Mouse (Mus musculus) embryonic facial prominence, embryonic 13.5 days (tissue): ENCODE results near the gene Cotl1. TPM values are rescaled to one million over a fixed set of nuclear protein-coding genes. Genes with fewer than 3 reads are reported as not detected.
A peak's percentile ranks its signal among the peaks of the same experiment; 100 is the strongest.

Source experiments
- ATAC-seq: fragments of 200-750 bp; cut with Nextera tagmentation; 2 replicates; pipeline ENCODE4 v1.8.0; 2017; ENCODE audit warnings: low read depth; ENCODE audit not compliant: insufficient number of reproducible peaks, insufficient read depth, low FRiP score, low TSS enrichment
- H3K27ac ChIP-seq: fragments of 300-500 bp; sonication (generic); 2 replicates; pipeline ENCODE4 v1.5.1; 2015; ENCODE audit warnings: moderate library complexity, mild to moderate bottlenecking, inconsistent platforms
- H3K27me3 ChIP-seq: fragments of 300-500 bp; sonication (generic); 2 replicates; pipeline ENCODE4 v1.6.1; 2015; ENCODE audit warnings: mild to moderate bottlenecking, inconsistent platforms
- H3K36me3 ChIP-seq: fragments of 300-500 bp; sonication (generic); 2 replicates; pipeline ENCODE4 v1.6.1; 2015; ENCODE audit warnings: mild to moderate bottlenecking, inconsistent platforms
- H3K4me1 ChIP-seq: fragments of 300-500 bp; sonication (generic); 2 replicates; pipeline ENCODE4 v1.6.1; 2015; ENCODE audit warnings: inconsistent platforms
- H3K4me2 ChIP-seq: fragments of 300-500 bp; sonication (generic); 2 replicates; pipeline ENCODE4 v1.6.1; 2015; ENCODE audit warnings: moderate library complexity, mild to moderate bottlenecking, inconsistent platforms
- H3K4me3 ChIP-seq: fragments of 300-500 bp; sonication (generic); 2 replicates; pipeline ENCODE4 v1.5.1; 2015; ENCODE audit warnings: mild to moderate bottlenecking, inconsistent platforms
- H3K9ac ChIP-seq: fragments of 300-500 bp; sonication (generic); 2 replicates; pipeline ENCODE4 v1.6.1; 2015; ENCODE audit warnings: mild to moderate bottlenecking, inconsistent platforms
- H3K9me3 ChIP-seq: fragments of 300-500 bp; sonication (generic); 2 replicates; pipeline ENCODE4 v1.6.1; 2016; ENCODE audit warnings: inconsistent platforms
- WGBS: fragments of 180-500 bp; shearing (Covaris S2); methylation state at CpG from one replicate; pipeline ENCODE4 v1.1.7; 2015; ENCODE audit warnings: mixed read lengths; 5-methylcytosine and 5-hydroxymethylcytosine counted together
- polyA plus RNA-seq: library from polyadenylated mRNA; unstranded; fragments of >200 nt; fragmentation: Nextera tagmentation; extraction: Ambion mirVana; gene quantifications from 2 replicates; pipeline ENCODE4 v1.2.1, GENCODE M21; 2015

Gene Cotl1
- polyA plus RNA-seq, 1 experiment from 2014 or later, result 71.3 TPM

DNA sequence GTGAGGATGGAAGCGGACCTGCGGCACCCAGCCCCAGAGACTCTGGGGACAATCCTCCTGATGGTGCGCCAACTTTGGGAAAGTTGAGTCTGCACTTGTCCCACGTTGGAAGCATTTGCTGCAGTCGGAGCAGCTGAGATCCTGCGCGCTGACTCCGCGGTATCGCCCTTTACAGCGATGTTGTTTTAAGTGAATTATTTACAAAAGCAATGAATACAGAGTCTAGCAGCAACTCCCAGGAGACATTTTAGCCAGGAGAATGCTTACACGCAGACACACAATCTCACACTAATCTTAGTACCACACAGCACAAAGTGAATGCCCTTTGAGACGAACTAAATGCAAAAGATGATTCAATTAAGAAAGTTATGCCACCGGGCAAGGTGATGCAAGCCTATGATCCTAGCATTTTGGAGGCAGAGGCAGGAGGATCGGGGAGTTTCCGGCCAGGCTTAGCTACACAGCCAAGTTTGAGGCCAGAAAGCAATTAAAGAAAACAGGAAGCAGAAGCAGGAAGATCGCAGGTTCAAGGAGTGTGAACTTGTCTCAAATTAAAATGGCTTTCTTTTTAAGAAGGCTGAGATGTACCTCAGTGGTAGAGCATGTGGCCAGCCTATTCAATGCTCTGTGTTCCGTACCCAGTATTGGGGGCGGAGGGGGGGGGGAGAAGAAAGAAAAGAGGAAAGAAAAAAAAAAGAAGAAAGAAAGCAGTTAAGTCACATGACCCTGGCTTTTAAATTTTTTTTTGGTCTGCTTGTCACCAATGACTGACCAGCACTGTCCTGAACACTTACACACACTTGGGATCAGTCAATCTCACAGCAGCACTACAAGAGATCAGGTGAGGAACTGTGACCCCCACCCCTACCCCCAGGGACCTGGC is 2.0 kb downstream of the Cotl1 start:
- Histone ChIP-seq H3K27ac (0 out of 2 replicates have a peak overlapping the region, but pooled peaks have one; percentile 13), H3K9me3 (no peaks in the 10 kb centered on the region), H3K4me3 (peak overlapping the region; percentile 69), H3K4me1 (peaks cover 38% of the 10 kb centered on the region), H3K4me2 (peak overlapping the region; percentile 91), H3K27me3 (no peaks in the 10 kb centered on the region), H3K36me3 (no peaks in the 10 kb centered on the region), H3K9ac (peak overlapping the region; percentile 84)
- WGBS, result 73% methylated on average over 19 of the region's 19 CpGs
- no peak for ATAC-seq

DNA sequence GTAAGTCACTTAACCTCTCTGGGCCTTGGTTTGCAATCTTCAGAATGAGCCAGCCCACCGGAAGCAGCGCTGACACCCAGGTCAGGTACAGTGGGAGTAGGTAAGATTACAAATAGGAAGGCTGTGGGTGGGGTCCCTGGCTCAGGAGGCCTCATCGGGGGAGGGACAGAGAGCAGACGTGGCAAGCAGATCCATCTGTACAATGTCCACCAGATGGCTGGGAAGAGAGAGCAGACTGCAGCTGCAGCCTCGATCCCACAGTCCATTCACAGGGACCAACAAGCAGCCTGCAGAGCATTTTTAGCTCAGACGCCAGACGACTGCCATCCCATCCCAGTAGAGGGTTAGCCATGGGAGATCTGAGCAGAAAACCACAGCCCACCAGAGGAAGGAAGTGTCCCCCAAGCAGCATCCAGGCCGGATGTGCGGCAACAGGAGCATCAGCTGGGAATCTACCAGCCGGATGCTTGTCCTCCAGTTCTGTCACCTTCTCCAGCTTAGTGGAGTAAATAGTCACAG is 2.7 kb downstream of the Cotl1 start:
- Histone ChIP-seq H3K36me3 (no peaks in the 10 kb centered on the region), H3K9me3 (no peaks in the 10 kb centered on the region), H3K9ac (peak overlapping the region; percentile 44; the same call in 1 of the 2 replicates), H3K27me3 (no peaks in the 10 kb centered on the region), H3K27ac (0 out of 2 replicates have a peak overlapping the region, but pooled peaks have one; percentile 13), H3K4me3 (0 out of 2 replicates have a peak overlapping the region, but pooled peaks have one; percentile 15), H3K4me1 (peaks cover 44% of the 10 kb centered on the region), H3K4me2 (peak overlapping the region; percentile 91)
- no peak for ATAC-seq
- 32% methylated on average over 10 of the region's 10 CpGs for WGBS

DNA sequence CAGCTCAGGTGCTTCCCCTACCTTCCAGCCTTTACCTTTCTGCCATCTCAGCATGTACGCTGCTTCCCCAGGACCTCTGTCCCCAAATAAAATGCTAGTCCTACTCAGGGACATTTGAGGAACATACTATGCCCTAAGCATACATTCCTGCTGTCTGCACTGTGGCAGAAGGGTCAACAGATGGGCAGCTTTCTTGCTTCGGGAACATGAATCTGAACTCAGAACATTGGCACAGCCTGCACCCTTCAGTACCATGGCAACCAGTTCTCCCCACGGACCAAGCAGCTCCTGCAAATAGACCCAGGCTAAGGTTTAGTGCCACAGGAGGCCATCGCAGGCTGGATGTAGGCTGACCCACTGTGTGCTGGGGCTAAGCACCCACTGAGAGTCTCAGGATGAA is 3.5 kb downstream of the Cotl1 start:
- no peak for ATAC-seq
- Histone ChIP-seq H3K27me3 (no peaks in the 10 kb centered on the region), H3K9ac (no peak overlapping the region), H3K27ac (no peak overlapping the region), H3K36me3 (no peaks in the 10 kb centered on the region), H3K4me1 (peaks cover 51% of the 10 kb centered on the region), H3K4me2 (no peak overlapping the region), H3K9me3 (no peaks in the 10 kb centered on the region), H3K4me3 (no peak overlapping the region)
- WGBS, result 83% methylated on average over 4 of the region's 4 CpGs

DNA sequence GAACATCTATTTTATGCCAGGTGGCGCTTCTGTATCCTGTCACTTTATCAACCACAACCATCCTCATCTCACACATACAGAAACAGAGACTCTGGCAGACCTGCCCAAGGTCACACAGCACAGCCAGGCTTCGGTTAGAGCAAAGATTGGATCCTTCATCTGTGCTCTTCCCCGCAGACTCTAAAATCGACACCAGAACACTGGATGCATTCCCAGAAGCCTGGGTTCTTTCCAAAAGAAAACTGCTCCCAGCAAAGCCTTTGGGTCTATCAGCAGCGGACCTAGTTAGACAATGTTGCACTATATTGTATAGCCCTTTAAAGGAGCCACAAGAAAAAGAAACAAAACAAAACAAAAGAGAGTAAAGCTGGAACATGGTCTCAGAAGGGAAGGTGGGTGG is 5.1 kb downstream of the Cotl1 start:
- Histone ChIP-seq H3K9ac (no peak overlapping the region), H3K27me3 (no peaks in the 10 kb centered on the region), H3K27ac (no peak overlapping the region), H3K4me3 (no peak overlapping the region), H3K36me3 (no peaks in the 10 kb centered on the region), H3K9me3 (no peaks in the 10 kb centered on the region), H3K4me2 (no peak overlapping the region), H3K4me1 (peaks cover 61% of the 10 kb centered on the region)
- no peak for ATAC-seq
- WGBS, result 86% methylated on average over 5 of the region's 5 CpGs

DNA sequence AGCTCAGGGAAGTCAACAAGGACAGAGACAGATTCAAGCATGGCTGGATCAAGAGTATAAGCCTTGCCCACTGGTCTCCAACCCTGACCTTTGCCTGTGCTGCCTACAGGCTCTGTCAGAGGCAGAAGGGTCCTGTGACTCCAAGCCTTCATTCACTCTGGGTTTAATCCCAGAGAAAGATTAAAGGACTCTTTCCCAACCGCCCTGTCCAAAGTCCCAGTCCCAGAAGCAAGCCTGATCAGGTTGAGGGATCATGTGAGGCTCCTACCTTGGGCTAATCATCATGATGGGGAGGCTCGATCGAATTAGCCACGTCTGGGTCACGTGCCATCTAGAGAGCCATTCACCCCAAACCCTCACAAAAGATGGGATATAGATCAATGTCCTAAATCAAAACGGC is 5.7 kb downstream of the Cotl1 start:
- Histone ChIP-seq H3K4me1 (peaks cover 65% of the 10 kb centered on the region), H3K27me3 (no peaks in the 10 kb centered on the region), H3K4me2 (no peak overlapping the region), H3K4me3 (no peak overlapping the region), H3K27ac (no peak overlapping the region), H3K9ac (no peak overlapping the region), H3K36me3 (no peaks in the 10 kb centered on the region), H3K9me3 (no peaks in the 10 kb centered on the region)
- ATAC-seq, result no peak
- WGBS, result 80% methylated on average over 6 of the region's 6 CpGs

DNA sequence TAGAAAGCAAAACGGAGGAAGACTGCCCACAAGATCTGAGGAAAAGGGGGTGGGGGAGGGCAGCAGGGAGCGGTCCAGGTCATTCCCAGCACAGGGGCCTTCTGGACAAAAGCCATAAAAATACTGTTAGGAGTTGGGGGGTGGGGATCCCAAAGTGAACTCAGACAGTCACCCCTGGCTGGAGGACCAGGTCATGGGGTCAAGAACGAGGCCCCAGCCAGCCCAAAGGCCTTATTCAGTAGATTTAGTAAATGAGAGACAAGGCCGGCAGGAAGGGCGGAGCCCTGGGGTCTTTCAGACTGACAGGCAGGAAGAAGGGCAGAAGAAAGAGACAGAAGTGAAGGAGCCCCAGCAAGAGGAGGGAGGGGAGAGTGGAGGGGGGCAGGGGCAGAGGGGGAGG is 7.4 kb downstream of the Cotl1 start:
- Histone ChIP-seq H3K27me3 (no peaks in the 10 kb centered on the region), H3K4me1 (peaks cover 66% of the 10 kb centered on the region), H3K4me2 (no peak overlapping the region), H3K9me3 (no peaks in the 10 kb centered on the region), H3K36me3 (no peaks in the 10 kb centered on the region), H3K4me3 (no peak overlapping the region), H3K27ac (no peak overlapping the region), H3K9ac (no peak overlapping the region)
- 31% methylated on average over 5 of the region's 5 CpGs for WGBS
- ATAC-seq, result no peak

DNA sequence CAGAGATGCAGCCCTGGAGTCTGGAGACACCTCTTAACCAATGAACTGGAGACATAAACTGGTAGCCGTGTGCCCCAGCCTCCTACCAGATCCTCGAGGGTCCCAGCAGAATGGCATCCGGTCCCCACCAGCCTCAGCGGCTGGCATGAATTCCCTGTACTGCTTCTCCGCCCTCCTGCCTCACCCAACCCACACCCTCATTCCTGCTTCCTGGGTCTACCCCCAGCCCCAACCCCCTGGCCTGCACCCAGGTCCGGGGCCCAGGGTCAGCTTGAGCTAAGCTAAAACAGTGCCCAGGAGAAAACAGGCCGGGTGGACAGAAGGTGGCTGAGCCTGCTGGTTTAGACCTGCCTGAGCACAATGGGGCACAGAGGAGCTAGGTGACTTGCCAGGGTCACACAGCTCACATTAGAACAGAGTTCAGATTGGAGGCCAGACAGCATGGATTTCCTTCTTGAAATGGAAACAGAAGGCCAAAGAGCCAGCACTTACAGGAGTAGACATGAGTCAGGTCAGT is 8.2 kb downstream of the Cotl1 start:
- peak overlapping the region; percentile 54; the same call in 1 of the 2 replicates for H3K9ac ChIP-seq
- no peak for ATAC-seq
- no peaks in the 10 kb centered on the region for H3K36me3 ChIP-seq
- peaks cover 66% of the 10 kb centered on the region for H3K4me1 ChIP-seq
- H3K27ac ChIP-seq, result peak overlapping the region; percentile 28; the same call in 1 of the 2 replicates
- H3K27me3 ChIP-seq, result no peaks in the 10 kb centered on the region
- no peak overlapping the region for H3K4me3 ChIP-seq
- H3K9me3 ChIP-seq, result no peaks in the 10 kb centered on the region
- 54% methylated on average over 7 of the region's 7 CpGs for WGBS
- peak overlapping the region; percentile 41; the same call in 1 of the 2 replicates for H3K4me2 ChIP-seq

DNA sequence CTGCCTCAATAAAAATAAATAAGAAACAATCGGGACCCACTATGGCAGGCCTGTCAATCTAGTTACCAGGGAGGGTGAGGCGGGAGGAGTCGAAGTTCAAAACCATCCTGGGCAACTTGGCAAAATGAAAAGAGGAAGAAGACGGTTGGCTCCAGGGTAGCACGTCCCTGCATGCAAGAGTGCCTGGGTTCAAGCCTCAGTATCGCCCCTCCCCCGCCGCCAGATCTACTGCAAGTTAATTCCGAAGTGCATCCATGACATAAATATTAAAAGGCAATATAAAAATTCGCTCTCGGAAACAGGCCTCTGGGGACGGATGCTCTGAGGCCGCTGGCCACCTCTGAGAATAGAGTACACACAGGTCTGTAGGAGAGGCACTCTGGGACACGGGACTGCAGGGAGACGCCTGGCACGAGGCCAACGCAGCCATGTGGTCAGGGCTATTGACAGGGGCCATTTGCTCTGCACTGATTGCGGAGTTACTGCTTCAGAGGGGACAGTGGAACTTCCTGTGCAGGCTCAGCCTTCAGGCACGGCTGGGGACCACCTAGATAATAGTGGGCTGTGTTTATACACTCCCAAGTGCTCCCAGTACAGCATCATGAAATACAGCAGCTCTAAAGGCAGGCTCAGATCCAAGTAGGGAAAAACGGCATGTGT is 8.9 kb downstream of the Cotl1 start:
- H3K4me1 ChIP-seq, result peaks cover 60% of the 10 kb centered on the region
- 32% methylated on average over 20 of the region's 20 CpGs for WGBS
- no peaks in the 10 kb centered on the region for H3K9me3 ChIP-seq
- H3K27me3 ChIP-seq, result no peaks in the 10 kb centered on the region
- peak overlapping the region; percentile 41 for H3K4me2 ChIP-seq
- no peak overlapping the region for H3K4me3 ChIP-seq
- ATAC-seq, result peak; percentile 27; the same call in 1 of the 2 replicates
- H3K27ac ChIP-seq, result no peak overlapping the region
- H3K9ac ChIP-seq, result 0 out of 2 replicates have a peak overlapping the region, but pooled peaks have one; percentile 54
- H3K36me3 ChIP-seq, result no peaks in the 10 kb centered on the region

DNA sequence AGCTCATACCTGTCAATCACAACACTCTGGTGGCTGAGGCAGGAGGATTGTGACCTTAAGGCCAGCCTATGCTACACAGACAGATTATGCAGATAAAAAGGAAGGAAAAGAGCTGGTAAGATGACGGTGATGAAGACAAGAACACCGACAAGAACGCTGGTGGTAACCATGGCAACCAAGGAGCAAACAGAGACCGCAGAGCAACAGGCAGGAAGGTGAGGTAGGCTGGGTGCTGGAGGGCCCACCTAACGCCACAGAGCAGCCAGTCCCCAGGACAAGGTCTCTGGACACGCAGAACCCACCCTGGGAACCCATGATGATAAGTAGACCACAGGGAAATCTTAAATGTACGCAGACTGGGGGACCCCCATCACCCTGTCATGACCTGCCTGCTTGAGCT is 9.8 kb downstream of the Cotl1 start:
- no peak overlapping the region for H3K4me2 ChIP-seq
- H3K36me3 ChIP-seq, result no peaks in the 10 kb centered on the region
- ATAC-seq, result no peak
- no peak overlapping the region for H3K9ac ChIP-seq
- H3K4me1 ChIP-seq, result peaks cover 60% of the 10 kb centered on the region
- no peak overlapping the region for H3K4me3 ChIP-seq
- H3K9me3 ChIP-seq, result no peaks in the 10 kb centered on the region
- H3K27me3 ChIP-seq, result no peaks in the 10 kb centered on the region
- WGBS, result 68% methylated on average over 7 of the region's 7 CpGs
- H3K27ac ChIP-seq, result no peak overlapping the region

DNA sequence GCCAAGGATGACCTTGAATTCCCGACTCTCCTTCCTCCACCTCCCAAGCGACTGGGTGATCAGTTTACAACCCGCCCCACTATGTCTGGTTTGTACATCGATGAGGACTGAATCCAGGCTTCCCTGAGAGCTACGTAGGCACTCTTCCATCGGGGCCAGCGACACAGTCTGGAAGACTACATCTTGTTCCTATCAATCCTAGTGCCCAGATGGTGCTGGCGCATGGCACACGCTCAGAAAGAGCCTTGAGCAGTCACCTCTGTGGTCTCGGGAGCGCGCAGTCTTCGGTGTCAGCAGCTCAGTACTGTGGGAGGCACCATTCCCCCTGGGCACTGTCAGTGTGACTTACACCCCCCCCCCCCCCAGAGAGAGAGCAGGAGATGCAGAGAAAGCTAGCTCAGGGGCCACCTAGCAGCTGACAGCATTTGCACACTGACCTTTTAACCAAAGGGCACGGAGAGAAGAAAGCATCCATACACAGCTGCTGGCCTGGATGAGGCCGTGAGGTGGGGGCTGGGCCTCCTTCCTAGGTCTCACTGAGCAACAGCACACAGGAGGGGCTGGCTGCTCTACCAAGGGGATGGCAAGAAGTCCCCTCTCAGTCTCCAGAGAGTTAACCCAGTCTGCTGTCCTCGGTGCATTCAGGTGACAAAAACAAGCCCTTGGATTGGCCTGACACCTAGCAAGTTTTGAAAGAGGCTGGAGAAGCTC is 10.3 kb downstream of the Cotl1 start:
- no peak for ATAC-seq
- Histone ChIP-seq H3K4me1 (peaks cover 63% of the 10 kb centered on the region), H3K4me2 (no peak overlapping the region), H3K27me3 (no peaks in the 10 kb centered on the region), H3K4me3 (no peak overlapping the region), H3K9ac (no peak overlapping the region), H3K9me3 (no peaks in the 10 kb centered on the region), H3K27ac (no peak overlapping the region), H3K36me3 (no peaks in the 10 kb centered on the region)
- WGBS, result 27% methylated on average over 16 of the region's 16 CpGs

DNA sequence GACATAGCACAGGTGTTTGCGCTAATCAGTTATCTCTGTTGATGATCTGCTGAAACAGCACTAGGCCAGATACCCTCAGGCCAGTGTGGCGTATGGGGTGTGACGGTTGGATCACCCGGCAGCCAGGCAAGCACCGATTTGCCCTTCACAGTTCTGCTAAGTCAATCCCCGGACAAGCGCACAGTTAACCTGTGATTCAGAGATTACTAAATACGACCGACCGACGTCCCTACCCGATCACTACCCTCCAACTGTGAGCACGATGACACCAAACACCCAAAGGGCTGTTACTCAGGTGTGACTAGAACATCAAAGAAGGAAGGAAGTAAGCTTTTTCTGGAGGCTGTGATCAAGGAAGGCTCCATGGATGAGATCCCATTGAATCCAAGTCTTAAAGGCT is 10.9 kb downstream of the Cotl1 start:
- H3K9me3 ChIP-seq, result no peaks in the 10 kb centered on the region
- WGBS, result 57% methylated on average over 13 of the region's 13 CpGs
- H3K36me3 ChIP-seq, result no peaks in the 10 kb centered on the region
- H3K27me3 ChIP-seq, result no peaks in the 10 kb centered on the region
- no peak overlapping the region for H3K4me2 ChIP-seq
- ATAC-seq, result no peak
- no peak overlapping the region for H3K4me3 ChIP-seq
- H3K4me1 ChIP-seq, result peaks cover 66% of the 10 kb centered on the region
- no peak overlapping the region for H3K9ac ChIP-seq
- no peak overlapping the region for H3K27ac ChIP-seq
